Mouse (Mus musculus) liver, embryonic 16.5 days (tissue): ENCODE results near the gene Dera. TPM values are rescaled to one million over a fixed set of nuclear protein-coding genes. Genes with fewer than 3 reads are reported as not detected.

Experiments
- ATAC-seq: fragments of 200-750 bp; cut with Nextera tagmentation; 2 replicates; pipeline ENCODE4 v1.8.0; 2017; ENCODE audit warnings: low read depth, mild to moderate bottlenecking, moderate number of reproducible peaks, moderate library complexity
- H3K27ac ChIP-seq: fragments of 300-500 bp; sonication (generic); 2 replicates; pipeline ENCODE4 v1.5.1; 2014; ENCODE audit warnings: mild to moderate bottlenecking, low read length
- H3K27me3 ChIP-seq: fragments of 300-500 bp; sonication (generic); 2 replicates; pipeline ENCODE4 v1.6.1; 2014; ENCODE audit warnings: low read depth, low read length, mixed read lengths; ENCODE audit not compliant: control insufficient read depth, insufficient read depth
- H3K36me3 ChIP-seq: fragments of 300-500 bp; sonication (generic); 2 replicates; pipeline ENCODE4 v1.6.1; 2014; ENCODE audit warnings: mild to moderate bottlenecking; ENCODE audit not compliant: control insufficient read depth, insufficient read depth
- H3K4me1 ChIP-seq: fragments of 300-500 bp; sonication (generic); 2 replicates; pipeline ENCODE4 v1.6.1; 2014; ENCODE audit warnings: low read depth, low read length, mixed read lengths; ENCODE audit not compliant: control insufficient read depth
- H3K4me2 ChIP-seq: fragments of 300-500 bp; sonication (generic); 2 replicates; pipeline ENCODE4 v1.6.1; 2014; ENCODE audit warnings: low read depth, low read length, mixed read lengths
- H3K4me3 ChIP-seq: fragments of 300-500 bp; sonication (generic); 2 replicates; pipeline ENCODE4 v1.5.1; 2014; ENCODE audit warnings: low read depth, mild to moderate bottlenecking, low read length
- H3K9ac ChIP-seq: fragments of 300-500 bp; sonication (generic); 2 replicates; pipeline ENCODE4 v1.6.1; 2014; ENCODE audit warnings: low read depth, low read length
- H3K9me3 ChIP-seq: fragments of 300-500 bp; sonication (generic); replicated peaks from 2 replicates; pipeline ENCODE4 v1.6.1; 2016; ENCODE audit warnings: low read length; ENCODE audit not compliant: control insufficient read depth
- WGBS: fragments of 180-500 bp; shearing (Covaris S2); extraction: QIAGEN DNeasy Blood & Tissue Kit; methylation state at CpG from one replicate; pipeline ENCODE4 v1.1.7; 2014; ENCODE audit not compliant: insufficient replicate concordance; 5-methylcytosine and 5-hydroxymethylcytosine counted together
- polyA plus RNA-seq: library from polyadenylated mRNA; unstranded; fragments of >200 nt; fragmentation: Nextera tagmentation; extraction: Ambion mirVana; gene quantifications from 2 replicates; pipeline ENCODE4 v1.2.1, GENCODE M21; 2015

The Dera gene
- polyA plus RNA-seq, 1 experiment from 2014 or later: 38.9 TPM

- no peak for ATAC-seq
- Histone ChIP-seq H3K27me3 (no peaks in the 10 kb centered on the region), H3K27ac (no peak overlapping the region), H3K4me1 (no peaks in the 10 kb centered on the region), H3K9ac (no peak overlapping the region), H3K4me2 (no peak overlapping the region), H3K4me3 (no peak overlapping the region), H3K36me3 (no peaks in the 10 kb centered on the region), H3K9me3 (no peaks in the 10 kb centered on the region; the same call in 1 of the 2 replicates)
- WGBS: 65% methylated on average over 10 of the region's 10 CpGs
These were observed 103.2 kb downstream of the Dera start for GRCm38 (mm10) chr6:137857198-137858194.

- 65% methylated on average over 7 of the region's 7 CpGs for WGBS
- Histone ChIP-seq H3K9ac (no peak overlapping the region), H3K4me2 (no peak overlapping the region), H3K9me3 (no peaks in the 10 kb centered on the region), H3K27ac (no peak overlapping the region), H3K4me3 (no peak overlapping the region), H3K27me3 (no peaks in the 10 kb centered on the region), H3K4me1 (no peaks in the 10 kb centered on the region), H3K36me3 (no peaks in the 10 kb centered on the region)
- no peak for ATAC-seq
These were observed 115.7 kb downstream of the Dera start for GRCm38 (mm10) chr6:137869903-137870580.

GRCm38 (mm10) chr6:137870667-137871066 lies 116.3 kb downstream of the Dera start:
- Histone ChIP-seq H3K9ac (no peak overlapping the region), H3K4me1 (no peaks in the 10 kb centered on the region), H3K27me3 (no peaks in the 10 kb centered on the region), H3K9me3 (no peaks in the 10 kb centered on the region), H3K4me2 (no peak overlapping the region), H3K27ac (no peak overlapping the region), H3K36me3 (no peaks in the 10 kb centered on the region), H3K4me3 (no peak overlapping the region)
- ATAC-seq: no peak
- 71% methylated on average over 6 of the region's 6 CpGs for WGBS

- Histone ChIP-seq H3K4me1 (no peaks in the 10 kb centered on the region), H3K9ac (no peak overlapping the region), H3K27me3 (no peaks in the 10 kb centered on the region), H3K36me3 (no peaks in the 10 kb centered on the region), H3K4me3 (no peak overlapping the region), H3K27ac (no peak overlapping the region), H3K4me2 (no peak overlapping the region), H3K9me3 (no peaks in the 10 kb centered on the region)
- WGBS: 26% methylated on average over 17 of the region's 17 CpGs
- ATAC-seq: no peak
These were observed 117.8 kb downstream of the Dera start for GRCm38 (mm10) chr6:137872055-137872735.

- WGBS: 75% methylated on average over 8 of the region's 8 CpGs
- no peak overlapping the region for H3K9ac ChIP-seq
- ATAC-seq: no peak
- no peaks in the 10 kb centered on the region for H3K27me3 ChIP-seq
- no peak overlapping the region for H3K4me2 ChIP-seq
- no peaks in the 10 kb centered on the region for H3K36me3 ChIP-seq
- H3K9me3 ChIP-seq: no peaks in the 10 kb centered on the region
- no peak overlapping the region for H3K4me3 ChIP-seq
- H3K4me1 ChIP-seq: no peaks in the 10 kb centered on the region
- H3K27ac ChIP-seq: no peak overlapping the region
These were observed 120.3 kb downstream of the Dera start for GRCm38 (mm10) chr6:137874471-137875244.

- ATAC-seq: no peak
- 67% methylated on average over 6 of the region's 6 CpGs for WGBS
- H3K4me1 ChIP-seq: no peaks in the 10 kb centered on the region
- no peak overlapping the region for H3K9ac ChIP-seq
- H3K27me3 ChIP-seq: no peaks in the 10 kb centered on the region
- H3K27ac ChIP-seq: no peak overlapping the region
- H3K36me3 ChIP-seq: no peaks in the 10 kb centered on the region
- no peak overlapping the region for H3K4me2 ChIP-seq
- H3K9me3 ChIP-seq: no peaks in the 10 kb centered on the region
- no peak overlapping the region for H3K4me3 ChIP-seq
These were observed 131.3 kb downstream of the Dera start for GRCm38 (mm10) chr6:137885644-137886043.

- Histone ChIP-seq H3K9me3 (no peaks in the 10 kb centered on the region), H3K27me3 (no peaks in the 10 kb centered on the region), H3K4me3 (no peak overlapping the region), H3K27ac (no peak overlapping the region), H3K9ac (no peak overlapping the region), H3K4me1 (no peaks in the 10 kb centered on the region), H3K36me3 (no peaks in the 10 kb centered on the region), H3K4me2 (no peak overlapping the region)
- 51% methylated on average over 6 of the region's 6 CpGs for WGBS
- no peak for ATAC-seq
These were observed 132.0 kb downstream of the Dera start for GRCm38 (mm10) chr6:137886210-137886979.

GRCm38 (mm10) chr6:137887258-137887657 lies 132.9 kb downstream of the Dera start:
- no peak overlapping the region for H3K4me2 ChIP-seq
- no peaks in the 10 kb centered on the region for H3K4me1 ChIP-seq
- H3K4me3 ChIP-seq: no peak overlapping the region
- no peak overlapping the region for H3K9ac ChIP-seq
- no peak for ATAC-seq
- H3K27ac ChIP-seq: no peak overlapping the region
- H3K27me3 ChIP-seq: no peaks in the 10 kb centered on the region
- H3K36me3 ChIP-seq: no peaks in the 10 kb centered on the region
- H3K9me3 ChIP-seq: no peaks in the 10 kb centered on the region
- WGBS: 71% methylated on average over 6 of the region's 6 CpGs
